Mouse (Mus musculus): Measurements from ENCODE around the gene Per1.

The Per1 gene

DNA sequence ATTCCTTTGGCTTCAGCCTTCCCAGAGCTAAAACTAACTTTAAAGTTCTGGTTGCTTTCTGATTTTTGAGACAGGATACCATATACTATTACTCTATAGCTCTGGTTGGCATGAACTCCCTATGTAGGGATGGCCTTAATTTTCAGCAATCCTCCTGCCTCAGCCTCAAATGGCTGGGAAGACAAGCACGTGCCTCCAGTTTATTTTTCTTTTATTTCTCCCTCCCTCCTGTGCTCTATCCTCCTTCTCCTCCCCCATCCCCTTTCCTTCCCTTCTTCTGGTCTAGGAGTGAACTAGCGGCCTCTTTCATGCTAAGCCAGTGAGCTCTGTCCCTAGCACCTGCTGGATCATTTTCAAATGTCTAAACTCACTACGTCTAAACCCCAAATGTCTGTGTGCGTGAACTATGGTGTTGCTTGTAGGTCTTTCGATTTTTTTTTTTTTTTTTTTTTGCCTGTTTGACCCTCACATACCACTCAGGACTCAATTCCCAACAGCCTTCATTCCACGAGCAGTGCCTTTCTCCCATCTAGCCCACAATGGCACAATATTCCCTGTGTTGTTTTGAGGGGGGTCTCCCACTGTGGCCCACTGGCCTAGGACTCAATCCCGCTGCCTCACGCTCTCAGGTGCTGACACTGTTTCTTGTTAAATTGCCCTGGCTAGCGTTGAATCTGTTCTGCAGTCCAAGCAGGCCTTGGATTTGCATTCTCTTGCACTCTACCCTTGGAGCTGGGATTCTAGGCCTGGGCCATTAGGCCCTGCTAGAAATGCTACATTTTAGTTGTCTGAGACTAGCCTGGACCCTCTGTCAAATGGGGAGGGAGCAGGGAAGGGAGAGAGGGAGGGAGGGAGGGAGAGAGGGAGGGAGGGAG lies 30.5 kb upstream of the Per1 start:
- DNase-seq (ENCODE audit: extremely low read depth, low read depth, low spot score): no peak

- no peak for DNase-seq (ENCODE audit: extremely low read depth, low read depth, low spot score)
Measured at GRCm38 (mm10) chr11:69065394-69065925, 29.6 kb upstream of the Per1 start.

GRCm38 (mm10) chr11:69066163-69066861 lies 28.7 kb upstream of the Per1 start:
- no peak for DNase-seq (ENCODE audit: extremely low read depth, low read depth, low spot score)

- DNase-seq (ENCODE audit: extremely low read depth, low read depth, low spot score): no peak
Measured at GRCm38 (mm10) chr11:69066956-69067355, 28.1 kb upstream of the Per1 start.

DNA sequence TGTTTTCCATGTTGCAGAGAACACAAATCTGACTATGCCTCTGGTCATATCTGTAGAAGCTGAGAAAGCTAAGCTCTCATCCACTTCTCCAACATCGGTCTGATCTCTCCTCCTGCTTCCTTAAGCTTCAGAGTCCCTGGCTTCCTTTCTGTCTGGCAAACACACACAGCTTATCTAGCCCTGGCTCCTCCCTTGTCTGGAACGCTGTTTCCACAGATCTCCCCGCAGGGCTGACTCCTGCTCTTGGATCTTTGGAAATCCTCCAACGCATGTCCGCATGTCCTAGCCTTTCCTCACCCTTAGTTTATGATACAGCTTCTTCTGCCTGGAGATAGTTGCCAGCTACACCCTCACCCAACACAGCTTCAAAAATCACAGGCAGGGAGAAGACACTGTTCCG lies 27.4 kb upstream of the Per1 start:
- DNase-seq (ENCODE audit: extremely low read depth, low read depth, low spot score): no peak

DNA sequence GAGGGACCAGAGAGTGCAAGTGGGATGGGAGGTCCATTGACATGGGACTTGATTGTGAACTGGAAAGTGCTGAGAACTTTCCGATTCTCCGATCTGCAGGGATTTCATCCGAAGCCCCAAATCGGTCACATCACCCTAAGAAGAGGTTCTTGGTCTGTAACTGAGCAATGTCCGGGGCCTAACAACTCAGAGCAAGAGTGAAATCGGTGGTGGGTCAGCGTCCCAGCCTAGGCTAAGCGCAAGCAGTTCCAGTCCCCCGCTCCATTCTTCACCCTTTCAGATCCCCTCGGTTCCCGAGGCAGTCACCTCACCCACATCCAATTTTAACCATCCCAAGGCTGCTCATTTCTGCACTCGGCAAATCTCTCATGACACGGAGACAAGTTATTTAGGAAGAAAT lies 24.9 kb upstream of the Per1 start:
- no peak for DNase-seq (ENCODE audit: extremely low read depth, low read depth, low spot score)

- no peak for DNase-seq (ENCODE audit: extremely low read depth, low read depth, low spot score)
Measured at GRCm38 (mm10) chr11:69070590-69071222, 24.3 kb upstream of the Per1 start, which contains the start of gene Tmem107. Gene Tmem107 (plus strand): TSS chr11:69070806.

DNA sequence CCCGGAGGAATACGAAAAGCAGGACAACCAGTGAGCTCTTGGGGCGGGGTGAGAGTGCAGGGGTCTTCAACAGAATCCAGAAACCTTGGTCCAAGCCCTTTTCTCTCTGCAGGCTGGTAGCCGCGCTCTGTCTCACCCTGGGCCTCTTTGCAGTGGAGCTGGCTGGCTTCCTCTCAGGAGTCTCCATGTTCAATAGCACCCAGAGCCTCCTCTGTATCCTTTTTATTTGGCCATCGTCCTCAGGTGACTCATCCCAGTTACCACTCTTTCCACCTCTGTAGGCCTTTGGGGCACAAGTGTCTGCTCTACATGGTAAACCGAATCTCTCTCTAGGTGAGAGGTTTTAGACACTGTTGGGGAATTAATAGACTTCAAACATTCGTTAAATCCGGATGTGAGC lies 23.8 kb upstream of the Per1 start:
- no peak for DNase-seq (ENCODE audit: extremely low read depth, low read depth, low spot score)

GRCm38 (mm10) chr11:69072234-69072633 lies 22.8 kb upstream of the Per1 start:
- DNase-seq (ENCODE audit: extremely low read depth, low read depth, low spot score): no peak

DNA sequence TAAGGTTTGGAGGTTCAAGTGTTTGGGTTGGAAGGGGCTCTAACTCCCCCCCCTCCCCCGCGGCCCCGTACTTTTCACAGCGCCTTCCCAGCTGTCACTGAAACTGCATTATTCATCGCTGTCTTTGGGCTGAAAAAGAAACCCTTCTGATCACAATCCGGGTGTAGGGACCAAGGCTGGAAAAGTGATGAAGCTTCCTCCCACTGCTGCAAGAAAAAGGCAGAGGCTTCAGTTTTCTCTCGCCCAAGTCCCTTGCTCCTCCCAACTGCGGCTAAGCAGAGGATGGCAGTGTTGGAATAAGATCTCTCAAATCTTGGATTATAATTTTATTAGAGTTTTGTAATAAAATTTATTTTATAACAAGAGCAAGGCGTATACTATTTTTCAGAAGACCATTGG lies 22.4 kb upstream of the Per1 start:
- DNase-seq (ENCODE audit: extremely low read depth, low read depth, low spot score): no peak

DNA sequence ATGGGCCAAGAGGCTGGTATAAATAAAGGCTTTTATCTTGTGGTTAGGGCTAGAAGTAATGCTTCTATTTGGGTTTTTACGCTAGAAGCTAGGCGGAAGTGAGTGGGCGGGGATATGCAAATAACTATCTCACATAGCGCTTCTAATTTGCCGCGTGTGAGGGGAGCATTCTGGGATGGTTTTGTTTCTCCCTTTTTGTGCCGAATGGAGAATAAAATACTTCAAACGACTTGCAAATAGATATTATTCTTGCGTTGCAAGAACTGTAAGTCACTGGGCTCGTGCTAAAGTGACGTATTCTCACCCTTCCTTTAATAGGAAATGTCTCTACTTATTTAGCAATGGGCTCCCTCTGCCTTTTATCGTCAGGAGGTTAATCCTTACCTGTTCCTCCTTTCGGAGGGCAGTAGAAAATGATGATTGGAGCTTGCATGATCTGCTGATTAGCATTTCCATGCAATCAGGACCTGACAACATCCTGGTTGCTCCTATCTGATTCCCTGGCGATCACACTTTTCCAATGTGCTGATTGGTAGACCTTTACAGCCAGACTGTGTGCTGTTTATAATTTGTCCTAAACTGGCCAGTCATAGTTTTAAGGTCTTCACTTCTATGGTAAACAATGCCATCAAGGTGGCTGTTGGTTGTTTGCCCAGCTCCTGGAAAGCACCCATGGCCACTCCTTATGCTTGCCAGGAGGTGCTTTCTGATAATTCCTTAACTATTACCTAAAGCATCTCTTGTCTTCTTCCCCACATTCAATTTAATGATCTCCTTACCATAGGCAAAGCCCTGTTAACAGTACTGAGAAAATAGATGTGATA lies 21.7 kb upstream of the Per1 start:
- DNase-seq (ENCODE audit: extremely low read depth, low read depth, low spot score): no peak

DNA sequence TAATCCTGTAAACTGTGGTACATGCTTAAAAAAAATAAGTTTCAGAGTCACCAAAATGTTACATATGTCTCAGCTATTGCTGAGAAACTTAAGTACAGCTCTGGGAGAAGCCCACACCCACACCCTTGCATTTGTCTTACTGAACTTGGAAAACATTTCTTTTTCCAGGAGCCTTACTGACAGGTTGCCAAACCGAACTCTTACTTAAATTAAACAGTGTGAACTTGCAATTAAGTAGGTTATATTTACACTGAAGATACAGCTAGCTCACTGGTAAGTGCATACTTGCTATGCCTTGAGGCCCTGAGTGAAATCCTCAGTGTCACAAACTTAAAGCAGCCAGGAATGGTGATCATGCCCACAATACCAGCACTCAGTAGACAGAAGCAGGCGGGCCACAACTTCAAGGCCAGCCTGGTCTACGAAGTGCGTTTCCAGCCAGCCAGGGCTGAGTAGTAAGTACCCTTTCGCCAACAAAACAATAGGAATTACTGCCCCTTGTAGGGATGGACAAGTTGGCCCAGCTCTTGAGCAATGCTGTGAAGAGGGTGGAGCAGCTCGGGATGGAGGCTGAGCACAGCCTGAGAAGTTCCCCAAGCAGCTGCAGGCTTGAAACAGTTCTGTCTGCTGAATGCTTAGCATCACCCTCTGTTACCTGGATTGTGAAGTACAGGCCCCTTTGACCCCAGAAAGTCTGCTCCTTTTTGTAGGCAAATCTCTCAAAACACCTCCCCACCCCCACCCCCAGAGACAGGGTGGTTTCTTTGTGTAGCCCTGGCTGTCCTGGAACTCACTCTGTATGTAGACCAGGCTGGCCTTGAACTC lies 20.9 kb upstream of the Per1 start:
- no peak for DNase-seq (ENCODE audit: extremely low read depth, low read depth, low spot score)

- no peak for DNase-seq (ENCODE audit: extremely low read depth, low read depth, low spot score)
Measured at GRCm38 (mm10) chr11:69074776-69075069, 20.3 kb upstream of the Per1 start.

GRCm38 (mm10) chr11:69075764-69076479 lies 19.1 kb upstream of the Per1 start:
- DNase-seq (ENCODE audit: extremely low read depth, low read depth, low spot score): no peak

DNA sequence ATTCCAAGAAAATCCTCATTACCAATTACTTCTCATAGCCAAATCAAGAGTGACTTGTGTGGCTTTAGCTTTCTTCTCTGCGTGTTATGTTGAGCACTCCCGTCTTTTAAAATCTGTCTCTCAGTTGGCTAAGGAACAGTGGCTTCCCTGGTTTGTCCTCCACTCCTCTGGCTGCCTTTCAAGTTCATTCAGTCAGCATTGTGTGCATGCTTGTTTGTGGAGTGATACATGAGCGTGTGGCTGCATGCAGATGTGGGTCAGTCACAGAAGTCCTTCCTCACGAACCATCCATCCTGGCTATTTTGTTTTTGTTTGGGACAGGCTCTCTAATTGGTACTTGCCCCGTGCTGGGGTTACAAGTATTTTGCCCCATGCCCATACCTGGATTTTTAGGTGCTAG lies 18.4 kb upstream of the Per1 start:
- DNase-seq (ENCODE audit: extremely low read depth, low read depth, low spot score): no peak

- no peak for DNase-seq (ENCODE audit: extremely low read depth, low read depth, low spot score)
Measured at GRCm38 (mm10) chr11:69077316-69077715, 17.7 kb upstream of the Per1 start.

DNA sequence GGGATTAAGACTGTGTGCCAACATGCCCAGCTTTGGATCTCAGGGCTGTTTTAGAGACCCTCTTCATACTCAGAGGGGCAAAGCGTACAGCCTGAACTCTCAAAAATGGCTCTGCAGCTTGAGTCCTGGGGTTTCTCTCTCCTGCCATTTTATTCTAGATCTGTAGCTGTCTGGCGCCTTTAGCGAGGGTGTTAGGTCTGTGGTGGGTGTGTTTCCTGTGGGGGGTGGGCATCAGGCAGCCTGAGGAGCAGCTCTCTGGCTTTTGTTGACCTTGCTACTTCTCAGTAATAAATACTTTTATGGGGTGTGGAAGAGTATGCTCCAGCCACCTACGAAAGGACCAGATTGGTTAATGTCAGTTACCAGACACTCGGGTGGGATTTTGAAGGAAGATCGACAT lies 17.0 kb upstream of the Per1 start:
- no peak for DNase-seq (ENCODE audit: extremely low read depth, low read depth, low spot score)

DNA sequence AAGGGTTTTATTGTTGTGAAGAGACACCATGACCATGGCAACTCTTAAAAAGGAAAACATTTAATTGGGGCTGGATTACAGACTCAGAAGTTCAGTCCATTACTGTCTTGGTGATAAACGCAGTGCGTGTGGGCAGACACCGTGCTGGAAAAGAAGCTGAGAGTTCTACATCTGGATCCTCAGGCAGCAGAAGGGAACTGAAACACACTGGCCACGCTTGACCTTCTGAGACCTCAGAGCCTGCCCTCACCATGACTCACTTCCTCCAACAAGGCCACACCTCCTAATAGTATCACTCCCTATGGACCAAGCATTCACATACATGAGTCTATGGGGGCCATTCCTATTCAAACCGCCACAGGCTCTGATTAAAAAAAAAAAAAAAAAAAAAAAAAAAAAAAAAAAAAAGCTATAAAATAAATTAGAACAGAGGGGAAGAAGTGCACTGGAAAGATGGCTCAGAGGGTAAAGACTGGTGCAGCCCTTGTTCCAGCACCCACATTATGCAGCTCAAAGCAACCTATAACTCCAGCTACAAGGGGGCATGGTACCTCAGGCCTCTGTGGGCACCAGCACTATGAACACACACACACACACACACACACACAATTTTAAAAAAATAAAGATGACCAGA lies 16.1 kb upstream of the Per1 start:
- DNase-seq (ENCODE audit: extremely low read depth, low read depth, low spot score): no peak

All from fat pad, adult 2 months (tissue).